Mouse (Mus musculus): ENCODE measurements at regions not wholly inside any gene's neighbourhood (a gene's known extent, or its start where the extent isn't known, plus 50 kb on each side); places are given as distances from the start of the nearest gene placed in this dataset.

DNA sequence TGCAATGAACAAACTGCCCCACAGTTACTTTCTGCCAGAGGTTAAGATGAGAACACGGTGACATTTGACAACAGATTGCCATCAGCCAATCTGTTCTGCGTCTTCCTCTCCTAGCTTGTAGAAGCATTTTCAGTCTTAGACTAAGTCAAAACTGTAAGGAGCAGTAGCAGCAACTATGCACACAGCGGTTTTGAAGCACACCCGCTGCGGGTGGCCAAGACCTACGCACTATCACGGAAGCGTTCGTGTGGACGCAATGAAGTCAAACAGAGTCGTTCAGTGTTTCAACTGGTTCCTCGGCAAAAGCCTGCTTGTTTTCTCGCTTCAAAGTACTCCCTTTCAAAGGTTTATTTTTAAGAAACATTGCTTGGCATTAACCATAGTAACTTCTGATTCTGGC, 212.9 kb upstream of the Akirin2 start:
- TF ChIP-seq USF1 (IDR thresholded peaks at IDR 0.05; ENCODE audit: low read depth, low read length) (no peak), CTCF (IDR thresholded peaks at IDR 0.05 in 2 of 3, conservative IDR thresholded peaks at IDR 0.05 in 1 of 3; ENCODE audit: control insufficient read depth in 1 of 3, insufficient read depth in 1 of 3, low read depth in 2 of 3, low read length in 3 of 3, poor library complexity in 1 of 3, severe bottlenecking in 1 of 3) (no peak), CHD2 (IDR thresholded peaks at IDR 0.05; ENCODE audit: low read length) (no peak), NRF1 (IDR thresholded peaks at IDR 0.05; ENCODE audit: insufficient read depth, low read depth, low read length, poor library complexity, severe bottlenecking) (no peak), GATA1 (IDR thresholded peaks at IDR 0.05; ENCODE audit: low read depth, low read length) (no peak), MYC (IDR thresholded peaks at IDR 0.05; ENCODE audit: low read depth, low read length) (no peak), POLR2A (IDR thresholded peaks at IDR 0.05; ENCODE audit: control insufficient read depth in 1 of 2, insufficient read depth in 1 of 2, low read depth in 1 of 2, low read length in 2 of 2, poor library complexity in 1 of 2) (no peak), TBP (IDR thresholded peaks at IDR 0.05; ENCODE audit: low read depth, low read length) (no peak), EP300 (IDR thresholded peaks at IDR 0.05; ENCODE audit: low read depth in 1 of 2, low read length in 2 of 2) (no peak), CHD1 (IDR thresholded peaks at IDR 0.05; ENCODE audit: low read depth, low read length) (no peak), POLR2AphosphoS5 (IDR thresholded peaks at IDR 0.05; ENCODE audit: borderline replicate concordance, low read depth, low read length) (no peak)
